Mouse (Mus musculus) frontal cortex, adult 2 months (tissue): ENCODE measurements at regions not wholly inside any gene's neighbourhood (a gene's known extent, or its start where the extent isn't known, plus 50 kb on each side); places are given as distances from the start of the nearest gene placed in this dataset.
"Not testable (repeated sequence)": the region's sequence is repeated elsewhere in the genome, so short reads cannot be mapped to it uniquely, and the experiment has no call there.

Experiments
- DNase-seq, 2 experiments: peaks; one replicate each; pipeline ENCODE4 v3.0.0; 2022; ENCODE audit warnings: low spot score in 1 of 2; ENCODE audit errors: extremely low spot score in 1 of 2

DNA sequence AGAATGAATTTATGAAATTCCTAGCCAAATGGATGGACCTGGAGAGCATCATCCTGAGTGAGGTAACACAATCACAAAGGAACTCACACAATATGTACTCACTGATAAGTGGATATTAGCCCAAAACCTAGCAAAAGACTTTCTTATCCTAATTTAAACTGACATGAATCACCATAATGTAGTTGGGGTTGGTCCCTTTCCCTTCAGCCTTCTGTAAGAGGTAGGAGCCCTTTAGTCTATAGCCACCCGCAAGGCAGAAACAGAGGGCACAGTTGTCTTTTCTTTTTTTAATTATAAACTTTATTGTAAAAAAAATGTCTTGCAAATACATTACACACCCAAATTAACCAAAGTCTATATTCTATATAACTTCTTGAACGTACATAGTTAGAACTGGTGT lies 81.3 kb downstream of the Ogfrl1 start:
- not testable (repeated sequence) for DNase-seq

DNA sequence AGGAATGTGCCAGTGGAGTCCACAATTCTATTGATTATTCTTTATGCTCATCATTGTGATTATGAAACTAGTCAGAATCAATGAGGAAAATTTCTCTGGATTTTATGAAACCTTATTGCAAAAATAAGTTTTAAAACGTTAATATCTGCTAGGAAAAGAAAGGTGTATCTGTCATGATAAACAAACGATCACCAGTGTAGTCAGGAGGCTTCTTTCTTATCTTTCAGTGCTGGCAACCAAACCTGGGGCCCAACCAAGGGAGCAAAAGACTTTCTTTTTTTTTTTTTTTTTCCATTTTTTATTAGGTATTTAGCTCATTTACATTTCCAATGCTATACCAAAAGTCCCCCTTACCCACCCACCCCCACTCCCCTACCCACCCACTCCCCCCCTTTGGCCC lies 82.7 kb downstream of the Ogfrl1 start:
- DNase-seq: not testable (repeated sequence)

DNA sequence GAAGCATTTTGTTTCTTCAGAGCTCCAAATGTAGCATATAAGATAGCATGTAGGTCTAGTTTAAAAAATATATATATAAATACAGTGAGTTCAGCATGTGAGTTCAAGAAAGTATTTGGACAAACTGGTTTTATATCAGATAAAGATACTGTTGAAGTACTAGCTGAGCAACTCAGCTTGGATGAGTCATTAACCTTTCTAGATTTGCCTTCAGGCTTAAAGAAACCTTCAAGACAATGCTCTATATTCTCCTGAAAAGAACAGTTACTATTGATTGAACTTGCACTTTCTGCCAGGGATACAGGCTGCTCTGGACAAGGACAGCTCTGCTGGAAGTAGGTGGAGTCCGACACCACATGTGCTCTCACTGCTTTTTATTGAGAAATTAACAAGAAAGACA lies 104.9 kb downstream of the Ogfrl1 start:
- no peak for DNase-seq

DNA sequence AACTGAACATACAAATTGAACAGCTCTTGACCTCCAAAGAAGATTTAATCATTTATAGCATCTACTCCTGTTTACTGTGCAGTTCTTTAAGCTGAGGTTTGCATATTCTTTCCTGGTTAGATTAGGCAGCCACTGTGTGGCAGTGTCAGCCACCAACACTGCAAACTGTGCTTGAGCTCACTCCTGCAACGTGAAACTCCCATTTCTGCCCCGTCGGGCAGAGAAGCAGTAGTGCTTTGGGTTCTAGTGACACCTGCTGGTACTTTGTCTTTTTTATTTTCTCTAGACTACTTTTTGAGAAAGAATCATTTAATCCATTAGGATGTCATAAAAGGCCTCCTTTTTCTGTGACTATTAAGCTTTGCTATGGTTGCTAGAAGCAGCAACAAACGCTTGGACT lies 110.8 kb downstream of the Ogfrl1 start:
- peak; percentile 38 to 83 for DNase-seq

DNA sequence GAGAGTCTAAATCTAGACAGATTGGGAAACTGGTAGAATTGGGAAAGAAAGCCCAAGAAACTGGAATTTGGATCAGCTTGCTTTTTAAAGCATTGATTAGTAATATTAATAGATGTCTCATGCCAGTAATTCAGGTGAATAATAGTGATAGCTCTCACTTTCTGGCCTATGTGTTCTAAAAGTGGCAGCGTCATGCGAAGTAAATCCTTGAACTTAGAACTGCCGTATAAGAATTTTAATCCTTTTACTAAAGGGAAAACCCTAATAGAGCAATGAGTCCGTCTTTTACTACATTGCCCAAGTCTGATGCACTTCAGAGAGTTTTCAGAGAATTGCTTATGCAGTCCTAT lies 114.7 kb downstream of the Ogfrl1 start:
- no peak for DNase-seq

DNA sequence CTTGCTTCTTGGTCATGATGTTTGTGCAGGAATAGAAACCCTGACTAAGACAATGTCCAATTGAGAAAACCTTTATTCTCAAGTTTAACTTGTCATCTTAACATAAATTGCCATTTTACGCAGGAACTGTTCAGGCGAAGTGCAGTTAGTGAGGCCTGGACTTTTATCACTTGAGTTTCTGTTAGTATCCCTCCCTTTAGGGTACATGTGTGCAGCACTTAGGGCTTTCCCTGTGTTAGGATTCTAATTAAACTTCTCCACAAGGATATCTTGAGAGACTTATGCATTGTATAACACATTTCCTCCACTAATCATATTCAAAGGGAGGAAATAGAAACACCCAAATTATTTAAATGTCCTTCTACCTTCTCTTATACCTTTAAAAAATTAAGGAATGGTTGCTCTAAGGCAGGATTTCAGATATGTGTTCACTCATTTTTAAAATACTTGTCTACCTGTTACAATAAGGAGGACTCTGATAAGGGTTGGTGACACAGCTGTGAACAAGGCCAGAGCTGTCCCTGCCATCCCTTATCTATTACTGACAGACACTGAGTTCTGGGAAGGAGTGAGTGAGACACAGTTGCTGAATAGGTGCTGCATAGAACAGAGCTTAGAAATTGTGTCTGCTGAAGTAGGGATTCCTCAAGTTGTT lies 115.2 kb downstream of the Ogfrl1 start:
- no peak for DNase-seq

DNA sequence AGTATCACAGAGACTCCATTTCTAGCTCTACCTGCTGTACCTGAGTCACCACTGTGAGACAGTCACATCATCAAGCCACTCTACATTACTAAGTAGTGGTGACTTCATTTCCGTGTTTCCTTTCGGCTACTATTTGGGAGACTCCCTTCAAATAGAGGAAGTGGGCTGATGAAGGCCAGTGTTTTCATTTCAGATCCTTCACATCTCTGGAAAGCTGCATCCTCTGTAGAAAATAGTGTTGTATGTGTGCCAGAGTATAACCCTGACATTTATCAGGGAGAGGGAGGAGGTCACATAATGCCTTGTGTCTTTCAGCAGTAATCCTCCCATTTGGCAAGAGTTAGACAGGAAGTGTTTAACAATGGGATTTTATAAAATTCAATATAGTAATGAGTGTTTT lies 117.7 kb downstream of the Ogfrl1 start:
- no peak for DNase-seq

DNA sequence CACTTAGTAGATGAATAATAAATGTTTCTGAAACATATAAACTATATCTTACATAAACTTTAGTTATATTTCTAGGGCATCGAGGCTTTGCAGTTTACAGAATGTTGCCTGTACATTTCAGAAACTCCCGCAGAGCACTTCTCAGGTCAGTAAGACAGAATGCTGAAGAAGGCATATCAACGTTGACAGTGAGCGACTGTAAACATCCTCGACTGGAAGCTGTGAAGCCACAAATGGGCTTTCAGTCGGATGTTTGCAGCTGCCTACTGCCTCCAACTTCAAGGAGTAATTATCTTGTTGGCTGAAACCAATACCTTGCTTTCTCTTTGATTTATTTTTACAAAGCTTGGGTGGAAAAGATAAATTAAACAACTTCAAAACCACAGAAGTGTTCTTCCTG lies 125.5 kb downstream of the Ogfrl1 start:
- DNase-seq: no peak

DNA sequence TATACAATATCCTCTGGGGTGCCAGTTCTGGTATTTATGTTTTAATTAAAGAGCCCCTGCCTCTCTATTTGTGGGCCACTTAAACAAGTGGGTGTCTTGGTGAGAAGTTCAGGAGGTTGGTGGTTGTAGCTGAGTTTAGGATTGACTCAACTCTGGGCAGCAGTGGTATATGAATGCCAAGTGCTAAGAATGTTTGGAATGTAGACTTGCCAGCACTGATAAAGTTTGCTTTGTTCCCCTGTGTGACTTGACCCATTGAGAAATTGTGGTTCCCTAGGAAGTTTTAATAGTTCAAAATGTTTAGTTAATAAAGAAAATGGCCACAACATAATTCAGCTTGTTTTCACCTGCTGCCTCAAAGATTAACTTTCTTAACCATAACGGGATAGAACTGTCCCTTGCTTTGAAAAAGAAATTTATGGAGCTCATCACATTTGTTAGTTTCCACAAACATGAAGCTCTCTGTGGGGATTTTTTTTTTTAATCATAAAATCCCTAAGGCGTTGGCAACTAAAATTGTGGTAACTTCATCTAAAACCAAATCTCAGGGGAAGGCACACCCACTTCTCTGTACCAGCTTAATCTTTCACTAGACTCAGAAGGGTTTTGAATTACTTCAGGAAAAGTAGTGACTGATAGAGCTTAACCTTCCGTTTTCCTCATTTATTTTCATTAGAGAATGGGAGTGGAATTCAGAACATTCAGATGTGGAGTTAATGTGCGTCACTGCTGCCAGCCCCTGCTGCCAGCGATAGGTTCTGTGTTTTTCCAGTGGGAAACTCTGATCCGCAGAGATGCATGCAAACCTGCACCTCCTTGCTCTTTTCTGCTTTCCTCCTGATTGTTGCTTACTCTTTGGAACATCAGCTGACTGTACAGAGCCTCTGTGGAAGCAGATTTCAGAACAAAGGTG lies 126.4 kb downstream of the Ogfrl1 start:
- no peak for DNase-seq

DNA sequence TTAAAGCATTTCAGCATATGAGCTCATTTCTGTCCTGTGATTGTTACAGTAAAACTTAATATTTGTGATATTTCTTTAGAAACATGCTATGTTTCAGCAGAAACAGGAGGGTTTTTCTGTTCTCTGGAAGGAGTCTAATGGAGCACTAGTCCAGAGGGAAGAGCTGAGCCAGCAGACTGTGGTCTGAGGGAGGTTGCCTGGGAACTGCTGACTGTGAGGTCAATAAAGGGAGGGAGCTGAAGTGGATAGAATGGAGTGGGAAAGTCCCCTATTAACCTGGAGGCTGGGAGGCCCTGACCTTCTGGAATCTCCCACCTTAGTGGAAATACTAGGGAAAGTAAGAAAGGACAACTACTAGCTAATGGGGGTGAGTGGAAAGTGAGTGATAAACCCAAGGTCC lies 129.5 kb downstream of the Ogfrl1 start:
- no peak for DNase-seq

DNA sequence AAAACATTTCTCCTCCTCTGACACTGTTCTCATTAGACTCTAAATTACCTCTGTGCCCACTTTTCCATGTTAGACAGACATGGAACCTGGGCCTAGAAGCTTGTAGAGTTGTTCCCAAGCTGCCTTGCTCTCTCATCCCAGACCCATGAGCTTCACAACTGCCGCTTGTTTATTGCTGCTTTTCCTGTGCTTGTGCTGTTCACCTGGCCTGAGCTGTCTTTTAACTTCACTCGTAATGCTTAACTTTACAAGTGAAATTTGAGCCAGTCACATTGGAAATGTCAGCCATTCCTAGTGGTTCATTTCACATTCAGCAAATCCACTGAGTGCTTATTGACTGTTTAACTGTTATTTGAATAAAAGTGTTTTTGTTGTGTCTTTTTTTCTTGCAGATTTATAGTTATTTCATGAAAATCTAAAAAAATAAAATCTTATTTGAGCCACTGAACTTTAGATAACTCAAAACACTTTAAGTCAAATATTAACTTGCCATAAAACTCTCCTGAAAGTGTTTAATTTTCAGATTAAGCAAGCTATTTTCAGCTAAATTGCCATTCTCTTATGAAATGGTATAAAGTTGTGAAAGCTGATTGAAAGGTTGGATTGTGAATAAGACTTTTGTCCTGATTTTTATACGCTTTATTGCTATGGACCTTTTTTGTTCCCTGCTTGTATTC lies 131.9 kb downstream of the Ogfrl1 start:
- DNase-seq: no peak

DNA sequence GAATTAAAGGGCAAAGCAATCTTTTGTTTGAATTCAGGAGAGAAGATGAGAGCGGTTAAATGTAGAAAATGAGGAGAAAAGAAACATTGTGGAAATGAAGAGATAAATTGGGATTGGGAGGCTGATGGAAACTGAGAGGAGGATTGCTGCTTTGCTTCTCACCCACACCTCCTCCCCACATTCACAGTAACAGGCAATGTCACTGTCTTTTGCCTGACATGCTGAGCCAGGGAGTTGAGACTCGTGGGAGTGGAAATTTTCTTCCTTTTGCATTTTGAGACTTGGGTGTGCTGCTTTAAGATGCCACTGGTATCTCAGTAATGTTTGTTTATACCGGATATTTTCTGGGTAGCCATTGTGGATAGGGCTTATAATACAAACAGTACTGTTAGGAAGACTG lies 133.3 kb downstream of the Ogfrl1 start:
- peak; percentile 27 to 64 for DNase-seq

DNA sequence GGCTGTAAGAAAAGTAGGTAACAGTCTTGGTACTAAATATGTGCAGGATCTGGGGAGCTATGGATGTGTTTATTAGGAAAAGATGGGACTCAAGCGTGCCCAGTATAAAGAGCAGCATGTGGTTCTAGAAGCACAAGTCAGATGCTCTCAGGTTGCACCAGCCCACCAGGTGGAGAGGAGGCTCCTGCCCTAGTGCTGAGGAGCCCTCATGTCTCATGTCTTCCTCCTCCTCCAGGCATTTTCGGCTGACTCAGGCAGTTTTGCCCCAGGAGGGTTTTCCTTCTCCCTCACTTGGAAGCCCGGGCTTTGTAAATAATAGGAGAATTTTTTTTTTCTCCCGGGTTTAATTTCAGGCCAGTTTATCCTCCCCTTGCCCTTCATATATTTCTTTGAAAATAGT lies 133.8 kb downstream of the Ogfrl1 start:
- no peak for DNase-seq

DNA sequence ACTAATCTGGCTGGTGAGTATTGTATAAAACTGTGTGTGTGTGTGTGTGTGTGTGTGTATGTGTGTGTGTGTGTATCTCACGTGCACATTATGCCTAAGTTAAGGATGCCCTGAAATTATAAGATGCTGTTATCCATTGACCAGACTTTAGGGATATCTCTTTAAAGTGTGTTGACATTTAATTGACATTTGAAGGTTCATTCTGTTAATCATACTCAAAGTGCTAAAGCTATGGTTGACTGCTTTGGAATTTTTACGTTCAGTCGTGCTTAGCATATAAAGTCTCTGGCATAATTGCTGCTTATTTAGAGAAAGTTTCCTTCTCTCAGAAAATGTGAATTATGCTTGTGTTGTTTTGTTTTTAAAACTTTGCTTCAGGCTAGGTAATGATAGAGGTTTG lies 135.9 kb downstream of the Ogfrl1 start:
- DNase-seq: no peak

DNA sequence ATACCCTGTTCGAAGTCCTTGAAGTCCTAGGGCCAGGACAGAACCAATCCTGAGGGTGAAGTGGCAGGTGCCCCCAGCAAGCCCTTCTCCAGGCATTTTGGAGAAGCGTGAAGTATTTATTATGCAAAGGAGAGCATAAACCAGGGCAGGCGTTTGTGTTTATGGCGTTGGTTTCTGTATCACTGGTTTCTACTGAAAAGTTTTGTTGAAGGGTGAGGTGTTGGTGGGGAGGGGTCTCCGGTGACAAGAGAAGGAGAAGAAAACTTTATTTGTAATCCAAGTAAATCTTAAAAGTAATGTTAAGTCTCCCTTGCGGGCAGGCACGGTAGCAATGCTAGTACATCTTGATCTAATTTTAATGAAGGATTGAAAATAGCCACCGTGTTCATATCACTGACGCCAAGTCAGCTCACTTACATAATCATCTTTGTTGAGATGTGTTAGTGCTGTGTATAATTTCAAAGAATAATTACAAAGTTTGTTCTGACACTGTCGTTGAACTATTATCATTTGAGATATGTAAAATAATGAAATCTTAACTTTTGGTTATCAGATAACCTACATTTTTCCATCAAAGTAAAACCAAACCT lies 140.2 kb downstream of the Ogfrl1 start:
- DNase-seq: peak in 1 of 2 experiments; percentile 21

DNA sequence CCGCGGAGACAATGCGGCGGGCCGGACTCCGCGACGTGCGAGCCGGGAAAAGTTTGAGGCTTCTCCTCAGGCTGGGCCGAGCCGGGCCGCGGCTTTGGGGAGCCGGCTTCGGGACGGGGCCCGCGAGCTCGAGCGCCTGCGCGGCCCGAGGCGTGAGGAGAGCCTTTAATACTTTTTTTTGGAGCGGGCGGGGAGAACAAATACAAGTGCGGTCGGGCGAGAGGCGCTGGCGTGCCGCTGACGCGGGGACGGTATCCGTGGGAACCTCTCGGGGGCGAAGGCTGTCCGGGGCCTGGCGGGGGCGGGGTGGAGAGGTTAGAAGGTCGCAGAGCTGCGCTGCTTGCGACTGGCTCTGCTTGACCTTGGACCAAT lies 141.0 kb downstream of the Ogfrl1 start:
- peak; percentile 39 to 71 for DNase-seq

DNA sequence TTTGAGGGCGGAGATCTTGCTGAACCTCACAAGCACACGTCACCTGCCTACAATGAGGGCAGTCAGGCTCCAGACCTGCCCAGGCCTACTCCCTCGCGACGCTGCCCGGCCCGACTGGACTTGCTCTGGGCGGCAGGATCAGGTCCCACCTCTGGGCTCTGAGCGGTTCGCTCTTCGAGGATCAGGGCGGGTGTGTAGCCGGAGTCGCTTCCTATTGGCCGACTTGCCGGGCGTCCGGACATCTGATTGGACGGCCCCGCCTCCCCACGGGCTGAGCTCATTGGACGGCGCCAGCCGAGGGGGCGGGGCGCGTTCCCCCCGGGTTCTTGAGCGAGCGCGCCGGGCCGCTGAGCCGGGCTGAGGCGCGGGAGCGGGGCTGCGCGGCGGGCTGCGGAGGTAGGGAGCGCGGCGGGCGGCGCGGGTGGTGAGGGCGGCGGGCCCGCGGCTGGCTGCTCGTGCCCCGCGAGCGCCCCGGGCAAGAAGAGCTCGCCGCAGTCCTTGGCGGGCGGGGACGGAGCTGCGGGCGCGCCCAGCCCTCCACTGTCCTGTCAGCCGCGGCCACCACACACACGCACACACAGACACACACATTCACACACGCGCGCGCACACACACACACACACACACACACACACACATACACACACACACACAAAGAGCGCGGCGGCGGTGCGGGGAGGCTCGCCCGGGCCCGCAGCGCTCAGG lies 141.5 kb downstream of the Ogfrl1 start:
- DNase-seq: peak; percentile 89 to 95

DNA sequence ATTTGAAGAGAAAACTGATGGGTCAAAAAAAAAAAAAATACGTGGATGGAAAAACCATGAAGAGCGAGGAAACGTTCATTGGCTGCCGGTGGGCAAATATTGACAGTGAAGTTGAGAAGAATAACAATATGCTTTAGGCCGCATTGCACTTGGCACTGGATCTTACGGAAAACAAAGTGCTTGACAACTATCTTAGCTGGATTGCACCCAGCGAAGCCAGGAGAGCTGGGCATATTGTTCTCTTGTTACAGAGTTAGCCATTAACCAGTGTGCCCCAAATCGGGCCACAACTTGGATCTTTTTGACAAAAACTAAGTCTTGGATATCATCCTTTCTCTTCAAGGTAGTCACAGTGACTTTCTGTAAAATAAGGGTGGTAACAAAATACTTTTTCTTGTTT lies 143.3 kb downstream of the Ogfrl1 start:
- no peak for DNase-seq

DNA sequence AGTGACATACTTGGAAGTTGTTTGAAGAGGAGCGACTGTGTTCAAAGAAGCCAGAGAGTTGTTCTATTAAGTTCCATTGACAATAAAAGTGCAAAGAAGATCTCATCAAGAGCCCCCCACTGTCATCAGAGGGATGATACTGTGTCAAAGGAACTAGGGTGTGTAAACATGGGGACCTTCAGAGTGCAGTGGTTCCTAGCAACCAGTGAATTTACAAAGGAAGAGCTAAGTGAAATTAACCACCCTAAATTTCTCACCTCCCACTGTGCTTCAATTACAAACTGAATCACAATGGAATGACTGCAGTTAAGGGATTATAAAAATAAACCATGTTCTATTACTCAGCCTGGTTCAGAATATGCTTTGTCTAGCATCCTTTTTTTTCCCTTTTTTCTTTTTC lies 129.5 kb upstream of the 4933415F23Rik start:
- peak in 1 of 2 experiments; percentile 43 for DNase-seq

DNA sequence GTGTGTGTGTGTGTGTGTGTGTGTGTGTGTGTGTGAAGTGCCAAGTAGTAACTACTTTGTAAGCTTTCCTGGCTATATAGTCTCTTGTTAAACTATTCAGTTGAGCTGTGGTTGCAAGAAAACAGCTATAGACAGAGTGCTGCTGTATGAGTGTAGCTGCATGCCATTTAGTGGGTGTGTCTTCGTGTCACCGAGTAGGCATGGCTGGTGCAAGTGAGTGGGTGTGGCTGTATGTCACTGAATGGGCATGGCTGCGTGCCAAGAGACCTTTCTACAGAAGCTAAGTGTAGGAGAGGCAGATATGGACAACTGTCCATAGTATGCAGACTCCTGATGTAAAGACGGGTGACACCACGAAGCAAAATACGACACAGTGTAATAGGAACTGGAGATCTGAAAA lies 126.4 kb upstream of the 4933415F23Rik start:
- no peak for DNase-seq
